Mouse (Mus musculus) forebrain, embryonic 16.5 days (tissue): ENCODE data around the gene Gm16442. TPM values are rescaled to one million over a fixed set of nuclear protein-coding genes. Genes with fewer than 3 reads are reported as not detected.
"Not testable (repeated sequence)": the region's sequence is repeated elsewhere in the genome, so short reads cannot be mapped to it uniquely, and the experiment has no call there.

Source experiments
- ATAC-seq: fragments of 200-750 bp; cut with Nextera tagmentation; 2 replicates; pipeline ENCODE4 v1.8.0; 2017; ENCODE audit warnings: mild to moderate bottlenecking, moderate library complexity
- H3K27ac ChIP-seq: fragments of 300-500 bp; sonication (generic); 2 replicates; pipeline ENCODE4 v1.5.1; 2014; ENCODE audit warnings: low read length, control low read depth
- H3K27me3 ChIP-seq: fragments of 300-500 bp; sonication (generic); replicated peaks from 2 replicates; pipeline ENCODE4 v1.6.1; 2014; ENCODE audit warnings: low read length; ENCODE audit not compliant: control insufficient read depth, insufficient read depth
- H3K36me3 ChIP-seq: fragments of 300-500 bp; sonication (generic); 2 replicates; pipeline ENCODE4 v1.6.1; 2014; ENCODE audit not compliant: control insufficient read depth, insufficient read depth
- H3K4me1 ChIP-seq: fragments of 300-500 bp; sonication (generic); replicated peaks from 2 replicates; pipeline ENCODE4 v1.6.1; 2014; ENCODE audit warnings: low read length; ENCODE audit not compliant: control insufficient read depth, insufficient read depth
- H3K4me2 ChIP-seq: fragments of 300-500 bp; sonication (generic); 2 replicates; pipeline ENCODE4 v1.6.1; 2014; ENCODE audit warnings: mild to moderate bottlenecking, low read length, control low read depth
- H3K4me3 ChIP-seq: fragments of 300-500 bp; sonication (generic); replicated peaks from 2 replicates; pipeline ENCODE4 v1.5.1; 2014; ENCODE audit warnings: mild to moderate bottlenecking, low read length, control low read depth
- H3K9ac ChIP-seq: fragments of 300-500 bp; sonication (generic); replicated peaks from 2 replicates; pipeline ENCODE4 v1.6.1; 2014; ENCODE audit warnings: low read depth, low read length, control low read depth
- H3K9me3 ChIP-seq: fragments of 300-500 bp; sonication (generic); 2 replicates; pipeline ENCODE4 v1.6.1; 2016; ENCODE audit warnings: low read length; ENCODE audit not compliant: control insufficient read depth
- WGBS: fragments of 180-500 bp; shearing (Covaris S2); extraction: QIAGEN DNeasy Blood & Tissue Kit; methylation state at CpG from one replicate; pipeline ENCODE4 v1.1.7; 2014; 5-methylcytosine and 5-hydroxymethylcytosine counted together
- polyA plus RNA-seq: library from polyadenylated mRNA; unstranded; fragments of >200 nt; fragmentation: Nextera tagmentation; extraction: Ambion mirVana; gene quantifications from 2 replicates; pipeline ENCODE4 v1.2.1, GENCODE M21; 2015

The Gm16442 gene
- not detected in 2 replicates for polyA plus RNA-seq

DNA sequence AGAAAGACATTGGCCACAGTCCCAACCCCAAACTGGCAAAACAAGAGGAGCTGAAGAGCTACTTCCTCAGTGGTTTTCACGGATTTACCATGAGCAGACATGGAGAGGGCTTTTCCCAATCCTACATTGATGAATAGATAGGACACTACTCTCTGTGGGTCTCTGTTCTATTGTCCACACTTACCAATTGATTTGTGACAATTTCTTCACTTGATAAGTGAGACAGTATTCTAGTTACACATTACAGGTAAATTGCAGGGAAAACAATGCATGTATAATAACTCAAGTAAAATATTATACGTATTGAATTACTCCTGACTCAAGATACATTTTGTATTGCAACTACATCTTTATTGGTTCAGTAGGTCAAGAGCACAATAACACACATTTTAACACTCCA is at the start of gene Gm16442:
Gene Gm16442 (minus strand): TSS at position 101 of the 400 bp plus-strand sequence.
- H3K9me3 ChIP-seq, H3K9ac ChIP-seq, ATAC-seq, H3K27me3 ChIP-seq, H3K4me1 ChIP-seq, H3K27ac ChIP-seq, H3K4me3 ChIP-seq, H3K36me3 ChIP-seq, H3K4me2 ChIP-seq: not testable (repeated sequence)
- WGBS, result no CpG with 5 or more reads among the region's 2 CpGs

DNA sequence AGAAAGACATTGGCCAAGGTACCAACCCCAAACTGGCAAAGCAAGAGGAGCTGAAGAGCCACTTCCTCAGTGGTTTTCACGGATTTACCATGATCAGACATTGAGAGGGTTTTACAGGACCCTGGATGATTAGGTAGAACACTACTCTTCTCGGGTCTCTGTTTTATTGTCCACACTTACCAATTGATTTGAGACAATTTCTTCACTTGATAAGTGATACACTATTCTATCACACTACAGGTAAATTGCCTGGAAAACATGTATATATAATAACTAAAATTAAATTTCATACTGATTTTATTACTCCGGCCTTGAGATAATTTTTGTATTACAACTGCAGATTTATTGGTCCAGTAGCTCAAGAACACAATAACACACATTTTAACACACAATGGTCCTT is 45.9 kb upstream of the Gm16442 start, which contains the start of gene Vmn1r94:
Gene Vmn1r94 (minus strand): TSS at position 101 of the 400 bp plus-strand sequence.
- H3K4me1 ChIP-seq, H3K4me2 ChIP-seq, H3K9me3 ChIP-seq, ATAC-seq, H3K36me3 ChIP-seq, H3K4me3 ChIP-seq, H3K27me3 ChIP-seq, H3K27ac ChIP-seq, H3K9ac ChIP-seq: not testable (repeated sequence)
- no CpG with 5 or more reads among the region's 3 CpGs for WGBS

DNA sequence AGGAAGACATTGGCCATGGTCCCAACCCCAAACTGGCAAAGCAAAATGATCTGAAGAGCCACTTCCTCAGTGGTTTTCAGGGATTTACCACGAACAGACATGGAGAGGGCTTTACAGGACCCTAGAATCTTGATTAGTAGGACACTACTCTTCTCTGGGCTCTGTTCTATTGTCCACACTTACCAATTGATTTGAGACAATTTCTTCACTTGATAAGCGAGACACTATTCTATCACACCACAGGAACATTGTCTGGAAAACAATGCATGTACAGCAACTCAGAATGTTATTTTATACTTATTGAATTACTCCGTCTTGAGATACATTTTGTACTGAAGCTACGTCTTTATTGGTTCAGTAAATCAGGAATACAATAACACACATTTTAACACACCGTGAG is 16.6 kb upstream of the Gm16442 start, which contains the start of gene Vmn1r93:
Gene Vmn1r93 (minus strand): TSS at position 101 of the 400 bp plus-strand sequence.
- WGBS, result no CpG with 5 or more reads among the region's 5 CpGs
- not testable (repeated sequence) for H3K4me3 ChIP-seq

DNA sequence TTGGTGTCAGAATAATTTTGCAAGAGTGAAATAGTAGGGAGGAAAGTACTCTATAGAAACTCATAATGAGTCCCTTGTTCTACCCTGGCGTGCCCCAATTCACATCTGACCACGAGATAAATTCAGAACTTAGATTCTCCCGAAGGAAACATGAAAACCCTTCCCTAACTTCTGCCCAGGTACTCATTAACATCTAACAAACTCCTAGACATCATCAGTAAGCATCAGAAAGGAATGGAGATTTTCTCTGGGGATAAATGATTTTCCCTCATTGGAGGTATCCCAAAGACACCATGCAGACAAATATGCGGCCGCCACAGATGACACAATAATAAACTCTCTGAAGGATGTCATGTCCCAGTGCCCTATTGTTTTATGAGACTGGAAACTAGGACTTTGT is 23.0 kb downstream of the Gm16442 start, which contains the start of gene Vmn1r91:
Gene Vmn1r91 (plus strand): TSS at position 301 of the 400 bp plus-strand sequence.
- not testable (repeated sequence) for H3K4me2 ChIP-seq, H3K9ac ChIP-seq, H3K4me3 ChIP-seq, H3K27me3 ChIP-seq, H3K27ac ChIP-seq, H3K36me3 ChIP-seq, H3K4me1 ChIP-seq, ATAC-seq, H3K9me3 ChIP-seq
- 89% methylated on average over 5 of the region's 5 CpGs for WGBS

More for the DNA sequence above, 16.6 kb upstream of the Gm16442 start, which contains the start of gene Vmn1r93:
- not testable (repeated sequence) for H3K36me3 ChIP-seq, ATAC-seq, H3K9ac ChIP-seq, H3K4me2 ChIP-seq, H3K27me3 ChIP-seq, H3K4me1 ChIP-seq, H3K9me3 ChIP-seq, H3K27ac ChIP-seq

DNA sequence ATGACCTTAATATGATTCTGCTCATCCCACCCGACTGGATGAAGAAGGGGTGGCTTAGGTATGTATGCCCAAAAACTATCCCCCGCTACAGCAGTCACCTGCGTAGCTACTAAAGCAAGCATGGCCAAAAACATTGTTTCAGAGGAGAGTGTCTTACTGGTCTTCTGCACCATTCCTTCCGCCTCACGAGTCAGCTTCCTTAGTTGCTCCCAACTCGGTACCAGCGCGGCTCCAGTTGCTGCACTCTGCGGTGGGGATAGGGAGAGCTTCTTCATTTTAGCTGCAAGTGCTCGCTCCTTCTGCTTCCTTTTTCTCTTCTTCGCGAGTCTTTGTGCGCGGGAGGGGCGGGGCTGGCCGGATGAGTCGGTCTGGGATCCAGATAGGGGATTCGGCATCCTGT is 44.3 kb downstream of the Gm16442 start:
- H3K4me1 ChIP-seq, H3K36me3 ChIP-seq, H3K27ac ChIP-seq, ATAC-seq, H3K4me2 ChIP-seq, H3K9ac ChIP-seq, H3K27me3 ChIP-seq, H3K4me3 ChIP-seq, H3K9me3 ChIP-seq: not testable (repeated sequence)
- 68% methylated on average over 18 of the region's 18 CpGs for WGBS

Other genes with a start within 250 kb of the Gm16442 start
- gene Ceacam19, start 234.6 kb downstream of the Gm16442 start, polyA plus RNA-seq, result not detected in 2 replicates
- 7.6 and 10.3 TPM in 2 replicates for gene Pvr, start 201.4 kb downstream of the Gm16442 start, polyA plus RNA-seq
- gene Igsf23, start 171.8 kb downstream of the Gm16442 start, polyA plus RNA-seq, result not detected in 2 replicates
- not detected in 2 replicates for gene Ceacam20, start 157.2 kb downstream of the Gm16442 start, polyA plus RNA-seq
- not detected in 2 replicates for gene Nlrp9b, start 131.1 kb downstream of the Gm16442 start, polyA plus RNA-seq
- not detected in 2 replicates for gene Vmn1r91, start 22.9 kb downstream of the Gm16442 start, polyA plus RNA-seq
- gene Vmn1r93, start 16.5 kb upstream of the Gm16442 start, polyA plus RNA-seq, result not detected in 2 replicates
- gene Vmn1r94, start 45.8 kb upstream of the Gm16442 start, polyA plus RNA-seq, result not detected in 2 replicates
- gene Vmn1r95, start 71.1 kb upstream of the Gm16442 start, polyA plus RNA-seq, result not detected in 2 replicates
- gene Gm6164, start 83.0 kb upstream of the Gm16442 start, polyA plus RNA-seq, result not detected in 2 replicates
- gene Gm4498, start 111.2 kb upstream of the Gm16442 start, polyA plus RNA-seq, result not detected in 2 replicates
- gene Gm5890, start 140.3 kb upstream of the Gm16442 start, polyA plus RNA-seq, result not detected in 2 replicates
- not detected in 2 replicates for gene Gm4133, start 211.5 kb upstream of the Gm16442 start, polyA plus RNA-seq